Mouse (Mus musculus): Measurements from ENCODE around the gene Myh6.
"Not testable (repeated sequence)": the region's sequence is repeated elsewhere in the genome, so short reads cannot be mapped to it uniquely, and the experiment has no call there.

The Myh6 gene

GRCm38 (mm10) chr14:54956533-54956932 lies 10.2 kb downstream of the Myh6 start:
- DNase-seq (ENCODE audit: low spot score): no peak

GRCm38 (mm10) chr14:54955481-54955880 lies 11.2 kb downstream of the Myh6 start:
- DNase-seq (ENCODE audit: low spot score): no peak

GRCm38 (mm10) chr14:54954474-54954873 lies 12.3 kb downstream of the Myh6 start:
- DNase-seq (ENCODE audit: low spot score): no peak

- no peak for DNase-seq (ENCODE audit: low spot score)
Observed at GRCm38 (mm10) chr14:54953664-54954206, 13.0 kb downstream of the Myh6 start.

- no peak for DNase-seq (ENCODE audit: low spot score)
Observed at GRCm38 (mm10) chr14:54951587-54951986, 15.1 kb downstream of the Myh6 start.

- DNase-seq (ENCODE audit: low spot score): no peak
Observed at GRCm38 (mm10) chr14:54950493-54950892, 16.2 kb downstream of the Myh6 start.

- no peak for DNase-seq (ENCODE audit: low spot score)
Observed at GRCm38 (mm10) chr14:54948781-54949180, 17.9 kb downstream of the Myh6 start.

- not testable (repeated sequence) for DNase-seq (ENCODE audit: low spot score)
Observed at GRCm38 (mm10) chr14:54947008-54947407, 19.7 kb downstream of the Myh6 start.

GRCm38 (mm10) chr14:54945975-54946704 lies 20.6 kb downstream of the Myh6 start:
- DNase-seq (ENCODE audit: low spot score): no peak

GRCm38 (mm10) chr14:54944939-54945338 lies 21.8 kb downstream of the Myh6 start:
- DNase-seq (ENCODE audit: low spot score): no peak

- DNase-seq (ENCODE audit: low spot score): no peak
Observed at GRCm38 (mm10) chr14:54943971-54944370, 22.8 kb downstream of the Myh6 start.

- no peak for DNase-seq (ENCODE audit: low spot score)
Observed at GRCm38 (mm10) chr14:54942479-54942878, 24.2 kb downstream of the Myh6 start.

GRCm38 (mm10) chr14:54941024-54941978 lies 25.4 kb downstream of the Myh6 start:
- no peak for DNase-seq (ENCODE audit: low spot score)

- DNase-seq (ENCODE audit: low spot score): no peak
Observed at GRCm38 (mm10) chr14:54940176-54940530, 26.6 kb downstream of the Myh6 start.

- DNase-seq (ENCODE audit: low spot score): peak; percentile 63
Observed at GRCm38 (mm10) chr14:54939434-54940175, 27.1 kb downstream of the Myh6 start.

GRCm38 (mm10) chr14:54938431-54939219 lies 28.1 kb downstream of the Myh6 start:
- no peak for DNase-seq (ENCODE audit: low spot score)

GRCm38 (mm10) chr14:54937361-54938182 lies 29.2 kb downstream of the Myh6 start:
- DNase-seq (ENCODE audit: low spot score): no peak

GRCm38 (mm10) chr14:54936831-54937160 lies 29.9 kb downstream of the Myh6 start:
- no peak for DNase-seq (ENCODE audit: low spot score)

- DNase-seq (ENCODE audit: low spot score): no peak
Observed at GRCm38 (mm10) chr14:54935904-54936830, 30.6 kb downstream of the Myh6 start, which contains the start of gene Cmtm5. Cmtm5 (plus strand) TSS chr14:54936261.

All from ovary, postnatal 36 days (tissue).